Mouse (Mus musculus) MN1 (cell line): ENCODE data around the gene Dennd1a.
A peak's percentile ranks its signal among the peaks of the same experiment; 100 is the strongest.
"Not testable (repeated sequence)": the region's sequence is repeated elsewhere in the genome, so short reads cannot be mapped to it uniquely, and the experiment has no call there.

Source experiments
- DNase-seq: peaks from one replicate; pipeline ENCODE4 v3.0.0-alpha.2; 2016; ENCODE audit warnings: low spot score

Gene Dennd1a

GRCm38 (mm10) chr2:37969713-37970485 lies 317.3 kb downstream of the Dennd1a start:
- DNase-seq: no peak

- DNase-seq: no peak
Measured at GRCm38 (mm10) chr2:37964534-37964933, 322.7 kb downstream of the Dennd1a start.

GRCm38 (mm10) chr2:37963362-37963761 lies 323.8 kb downstream of the Dennd1a start:
- DNase-seq: no peak

GRCm38 (mm10) chr2:37948424-37948823 lies 338.8 kb downstream of the Dennd1a start:
- DNase-seq: no peak

GRCm38 (mm10) chr2:37945598-37946336 lies 341.4 kb downstream of the Dennd1a start:
- DNase-seq: peak; percentile 67

GRCm38 (mm10) chr2:37942906-37943305 lies 344.3 kb downstream of the Dennd1a start:
- no peak for DNase-seq

- no peak for DNase-seq
Measured at GRCm38 (mm10) chr2:37941741-37942140, 345.4 kb downstream of the Dennd1a start.

- no peak for DNase-seq
Measured at GRCm38 (mm10) chr2:37940845-37941361, 346.3 kb downstream of the Dennd1a start.

- DNase-seq: no peak
Measured at GRCm38 (mm10) chr2:37939997-37940396, 347.2 kb downstream of the Dennd1a start.

- DNase-seq: not testable (repeated sequence)
Measured at GRCm38 (mm10) chr2:37936922-37937321, 350.3 kb downstream of the Dennd1a start.

GRCm38 (mm10) chr2:37932240-37932639 lies 354.9 kb downstream of the Dennd1a start:
- no peak for DNase-seq

GRCm38 (mm10) chr2:37931018-37931930 lies 355.9 kb downstream of the Dennd1a start:
- no peak for DNase-seq

GRCm38 (mm10) chr2:37926133-37926503 lies 361.1 kb downstream of the Dennd1a start:
- peak; percentile 10 for DNase-seq

GRCm38 (mm10) chr2:37925413-37926132 lies 361.6 kb downstream of the Dennd1a start:
- peak; percentile 62 for DNase-seq

GRCm38 (mm10) chr2:37908721-37909506 lies 378.3 kb downstream of the Dennd1a start:
- DNase-seq: no peak

GRCm38 (mm10) chr2:37908296-37908695 lies 378.9 kb downstream of the Dennd1a start:
- DNase-seq: no peak

GRCm38 (mm10) chr2:37906261-37906660 lies 380.9 kb downstream of the Dennd1a start:
- no peak for DNase-seq

GRCm38 (mm10) chr2:37903286-37903685 lies 383.9 kb downstream of the Dennd1a start:
- DNase-seq: no peak

GRCm38 (mm10) chr2:37883214-37883613 lies 404.0 kb downstream of the Dennd1a start:
- no peak for DNase-seq

GRCm38 (mm10) chr2:37881262-37881913 lies 405.8 kb downstream of the Dennd1a start:
- DNase-seq: no peak
